Comparison of ENCODE assay signal across 20 mouse cellular contexts in the genomic region with DNA sequence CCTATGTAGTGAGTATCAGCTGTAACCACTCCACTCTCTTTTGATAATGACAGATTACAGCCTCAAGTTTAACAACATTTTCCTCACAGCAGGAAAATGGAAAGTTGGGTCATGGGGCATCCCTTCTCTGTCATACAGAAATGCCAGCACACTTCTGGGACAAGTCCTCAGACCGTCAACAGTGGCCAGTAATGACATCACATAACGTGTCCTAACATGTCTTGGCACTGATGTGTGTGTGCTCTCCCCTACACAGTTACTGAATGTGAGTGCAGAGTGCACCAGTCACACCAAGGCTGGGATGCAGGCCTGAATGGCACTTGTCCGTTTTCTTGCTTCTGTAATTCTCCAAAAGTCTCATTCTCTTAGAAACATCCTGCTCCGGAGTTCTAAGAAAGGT.
DNase-seq lines count a peak whose midpoint lies in the region; ATAC-seq and TF ChIP-seq lines count a peak whose summit lies in the region.
"Had no signal": no experiment of that assay in that cellular context is flagged by ENCODE, and none has a peak within 500 bp of the region (broad histone marks: within the 10 kb centered on the region; RNA-seq: fewer than 3 reads in every experiment).

No protein-coding gene starts in this region.

- no peak overlapping the region for H3K4me2 ChIP-seq in liver, postnatal 0 days (ENCODE audit: low read depth, low read length)
- H3K4me2 ChIP-seq: embryonic facial prominence, embryonic 13.5 days; embryonic facial prominence, embryonic 15.5 days; forebrain, embryonic 12.5 days had no signal

- no peak for DNase-seq in liver, postnatal 0 days
- no peak for DNase-seq in liver
- no peak for DNase-seq in embryonic facial prominence, embryonic 10.5 days (ENCODE audit: low spot score)
- DNase-seq: adrenal gland, adult 8-10 months; adrenal gland, postnatal 14 days; adrenal gland, postnatal 36 days; cerebellum, adult 11-12 months; cerebellum, adult 2 months; cerebellum, adult 9-10 months; cerebellum, postnatal 10 days; cerebellum, postnatal 25 days had no signal

- peak; percentile 74 for ATAC-seq in liver, postnatal 0 days
- no peak for ATAC-seq in megakaryocyte, adult 5-6 weeks (ENCODE audit: poor library complexity, severe bottlenecking)
- ATAC-seq: forebrain, embryonic 14.5 days; forebrain, embryonic 16.5 days had no signal

- no peaks in the 10 kb centered on the region for H3K9me3 ChIP-seq in liver, postnatal 0 days (ENCODE audit: low read length)
- H3K9me3 ChIP-seq in megakaryocyte, embryonic 14.5 days: peaks cover 55% of the 10 kb centered on the region
- no peaks in the 10 kb centered on the region for H3K9me3 ChIP-seq in embryonic facial prominence, embryonic 10.5 days
- H3K9me3 ChIP-seq: embryonic facial prominence, embryonic 13.5 days; embryonic facial prominence, embryonic 15.5 days; forebrain, embryonic 10.5 days; forebrain, embryonic 12.5 days had no signal

- no peak overlapping the region for H3K4me3 ChIP-seq in liver, postnatal 0 days (ENCODE audit: low read depth, low read length)
- peak overlapping the region; percentile 71 for H3K4me3 ChIP-seq in megakaryocyte, embryonic 14.5 days (replicated peaks)
- no peak overlapping the region for H3K4me3 ChIP-seq in embryonic facial prominence, embryonic 10.5 days
- H3K4me3 ChIP-seq: embryonic facial prominence, embryonic 13.5 days; embryonic facial prominence, embryonic 15.5 days; erythroblast, embryonic 14.5 days; forebrain, embryonic 10.5 days; forebrain, embryonic 12.5 days had no signal

- H3K27me3 ChIP-seq in liver, postnatal 0 days (ENCODE audit: insufficient read depth, low read length): no peaks in the 10 kb centered on the region
- H3K27me3 ChIP-seq in megakaryocyte, embryonic 14.5 days (replicated peaks): no peaks in the 10 kb centered on the region
- no peaks in the 10 kb centered on the region for H3K27me3 ChIP-seq in embryonic facial prominence, embryonic 10.5 days (replicated peaks; ENCODE audit: low read depth, poor library complexity, severe bottlenecking)
- H3K27me3 ChIP-seq: embryonic facial prominence, embryonic 13.5 days; embryonic facial prominence, embryonic 15.5 days had no signal

- H3K9ac ChIP-seq in liver, postnatal 0 days (replicated peaks): no peak overlapping the region
- H3K9ac ChIP-seq: embryonic facial prominence, embryonic 13.5 days; embryonic facial prominence, embryonic 15.5 days; forebrain, embryonic 12.5 days had no signal

- H3K4me1 ChIP-seq in liver, postnatal 0 days (ENCODE audit: insufficient read depth): peaks cover 2% of the 10 kb centered on the region; the same call in 1 of the 2 replicates
- H3K4me1 ChIP-seq in megakaryocyte, embryonic 14.5 days: no peaks in the 10 kb centered on the region
- H3K4me1 ChIP-seq in embryonic facial prominence, embryonic 10.5 days: peaks cover 8% of the 10 kb centered on the region

- no peak for TF ChIP-seq CTCF in liver, postnatal 0 days (IDR thresholded peaks at IDR 0.05; ENCODE audit: low read depth)

- TF ChIP-seq EP300 in liver, postnatal 0 days (IDR thresholded peaks at IDR 0.05; ENCODE audit: low read depth): no peak

- no peak overlapping the region for H3K27ac ChIP-seq in liver, postnatal 0 days (ENCODE audit: low read depth)
- H3K27ac ChIP-seq in embryonic facial prominence, embryonic 10.5 days (replicated peaks): no peak overlapping the region
- H3K27ac ChIP-seq: embryonic facial prominence, embryonic 13.5 days; embryonic facial prominence, embryonic 15.5 days; forebrain, embryonic 10.5 days; forebrain, embryonic 12.5 days had no signal

- no peaks in the 10 kb centered on the region for H3K36me3 ChIP-seq in liver, postnatal 0 days (replicated peaks; ENCODE audit: insufficient read depth, low read length)
- H3K36me3 ChIP-seq in megakaryocyte, embryonic 14.5 days (replicated peaks; ENCODE audit: low read length): no peaks in the 10 kb centered on the region
- no peaks in the 10 kb centered on the region for H3K36me3 ChIP-seq in embryonic facial prominence, embryonic 10.5 days (replicated peaks)
- H3K36me3 ChIP-seq: embryonic facial prominence, embryonic 13.5 days; embryonic facial prominence, embryonic 15.5 days; forebrain, embryonic 10.5 days; forebrain, embryonic 12.5 days had no signal

- 78% methylated on average over 4 of the region's 4 CpGs for WGBS in liver, postnatal 0 days (ENCODE audit: insufficient replicate concordance)
- WGBS in embryonic facial prominence, embryonic 10.5 days: 84% methylated on average over 4 of the region's 4 CpGs
